Mouse (Mus musculus): ENCODE results near the gene Abt1. TPM values are rescaled to one million over a fixed set of nuclear protein-coding genes. Genes with fewer than 3 reads are reported as not detected.

The Abt1 gene
- total and polyA plus RNA-seq, 2 experiments from 2014 or later = 4.9 to 5.2 TPM

DNA sequence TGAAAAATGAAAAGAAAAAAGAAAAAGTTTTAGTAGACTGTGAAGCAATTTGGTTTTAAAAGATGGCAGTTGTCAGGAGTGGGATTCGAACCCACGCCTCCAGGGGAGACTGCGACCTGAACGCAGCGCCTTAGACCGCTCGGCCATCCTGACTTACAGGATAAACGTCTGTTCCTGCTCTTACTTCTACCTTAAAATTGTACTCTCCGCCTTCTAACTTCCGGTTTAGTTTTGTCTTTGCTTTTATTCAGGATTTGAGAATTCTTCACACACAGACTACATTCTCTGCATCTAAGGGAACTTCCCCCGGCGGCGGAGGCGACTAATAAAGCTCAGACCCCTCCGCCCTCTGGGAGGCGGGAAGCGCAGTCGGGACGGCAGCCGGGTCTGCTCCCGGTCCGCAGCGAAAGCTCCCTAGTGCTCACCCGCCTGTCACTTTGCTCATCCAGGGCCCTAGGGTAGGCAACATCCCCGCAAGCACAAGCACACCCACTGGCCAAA lies 29.7 kb upstream of the Abt1 start:
- peak overlapping the region; percentile 34 for H3K27ac ChIP-seq (ENCODE audit: low read depth, low read length)
- no peaks in the 10 kb centered on the region for H3K27me3 ChIP-seq (ENCODE audit: insufficient read depth, low read length)
- TF ChIP-seq CTCF (IDR thresholded peaks at IDR 0.05) = no peak
- H3K9me3 ChIP-seq (ENCODE audit: low read length) = no peaks in the 10 kb centered on the region
- H3K4me1 ChIP-seq (ENCODE audit: insufficient read depth, low read length) = no peaks in the 10 kb centered on the region
- peak overlapping the region; percentile 70 for H3K4me2 ChIP-seq (ENCODE audit: low read depth, low read length, poor library complexity, severe bottlenecking)
- under 1% methylated on average over 25 of the region's 25 CpGs for WGBS
- DNase-seq (ENCODE audit: low spot score) = peak; percentile 82
- peak overlapping the region; percentile 64 for H3K9ac ChIP-seq (replicated peaks; ENCODE audit: low read length, poor library complexity, severe bottlenecking)
- ATAC-seq (ENCODE audit: low FRiP score) = peak; percentile 81
- peak overlapping the region; percentile 77 for H3K4me3 ChIP-seq (ENCODE audit: low read depth, low read length)
- H3K36me3 ChIP-seq (ENCODE audit: insufficient read depth, low read length) = no peaks in the 10 kb centered on the region

DNA sequence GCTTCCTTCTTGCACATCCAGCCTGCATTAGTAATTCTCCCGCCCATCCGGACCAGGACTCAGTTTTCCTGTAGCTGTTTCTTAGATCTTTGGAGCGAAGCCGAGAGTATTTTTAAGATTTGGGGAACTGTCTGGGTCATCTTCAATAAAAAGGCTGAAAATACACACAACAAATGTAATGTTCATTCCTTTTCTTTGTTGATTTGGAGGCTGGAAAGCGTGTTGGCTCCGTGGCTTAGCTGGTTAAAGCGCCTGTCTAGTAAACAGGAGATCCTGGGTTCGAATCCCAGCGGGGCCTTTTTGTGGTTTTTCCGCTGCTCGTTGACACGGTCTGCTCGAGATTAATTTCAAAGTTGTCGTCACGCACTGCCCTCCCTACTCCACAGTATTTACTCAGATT lies 26.7 kb upstream of the Abt1 start:
- H3K4me2 ChIP-seq (ENCODE audit: low read depth, low read length, poor library complexity, severe bottlenecking) = peak overlapping the region; percentile 71
- H3K9me3 ChIP-seq (ENCODE audit: low read length) = no peaks in the 10 kb centered on the region
- no peak for TF ChIP-seq CTCF (IDR thresholded peaks at IDR 0.05)
- H3K27ac ChIP-seq (ENCODE audit: low read depth, low read length) = 0 out of 2 replicates have a peak overlapping the region, but pooled peaks have one; percentile 3
- WGBS = under 1% methylated on average over 15 of the region's 15 CpGs
- no peaks in the 10 kb centered on the region for H3K27me3 ChIP-seq (ENCODE audit: insufficient read depth, low read length)
- H3K4me1 ChIP-seq (ENCODE audit: insufficient read depth, low read length) = no peaks in the 10 kb centered on the region
- peak; percentile 92 for DNase-seq (ENCODE audit: low spot score)
- peak overlapping the region; percentile 50 for H3K4me3 ChIP-seq (ENCODE audit: low read depth, low read length)
- peak overlapping the region; percentile 54; the same call in 1 of the 2 replicates for H3K9ac ChIP-seq (replicated peaks; ENCODE audit: low read length, poor library complexity, severe bottlenecking)
- ATAC-seq (ENCODE audit: low FRiP score) = no peak
- H3K36me3 ChIP-seq (ENCODE audit: insufficient read depth, low read length) = no peaks in the 10 kb centered on the region

DNA sequence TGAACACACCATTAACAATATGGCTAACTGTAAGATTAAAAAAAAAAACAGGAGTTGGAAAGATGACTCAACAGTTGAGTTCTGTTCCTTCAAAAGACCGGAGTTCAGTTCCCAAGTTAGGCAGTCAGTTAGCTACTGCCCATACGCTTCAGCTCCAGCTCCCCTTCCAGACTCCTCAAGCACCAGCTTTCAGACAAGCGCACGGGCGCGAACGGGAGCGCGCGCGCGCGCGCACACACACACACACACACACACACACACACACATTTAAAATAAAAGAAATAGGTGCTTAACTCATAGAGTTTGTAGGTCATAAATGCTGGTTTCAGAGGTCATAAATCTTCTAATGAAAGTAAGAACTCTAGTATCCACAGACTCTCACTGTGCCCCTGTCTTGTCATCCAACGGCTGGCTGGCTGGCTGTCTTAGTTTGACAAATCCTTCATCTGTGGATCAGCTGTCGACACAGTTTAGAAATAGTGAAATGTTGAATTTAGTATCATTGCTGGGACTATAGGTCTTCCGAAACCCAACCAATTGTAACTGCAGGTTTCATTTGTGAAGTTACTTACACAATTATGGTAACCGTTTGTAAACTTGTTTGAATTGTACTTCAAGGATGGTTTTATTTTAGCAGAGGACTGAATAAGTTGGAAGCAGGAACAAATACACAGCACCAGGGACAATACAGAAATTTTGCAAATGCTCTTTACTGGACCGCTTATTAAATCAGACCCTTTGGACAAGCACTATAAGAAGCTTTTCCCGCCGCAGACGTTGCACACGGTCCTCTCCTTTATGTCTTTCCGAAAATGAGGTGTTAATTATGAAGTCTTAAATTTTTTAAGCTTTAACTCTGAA lies 25.8 kb upstream of the Abt1 start:
- Histone ChIP-seq H3K4me3 (ENCODE audit: low read depth, low read length) (peak overlapping the region; percentile 50), H3K27ac (ENCODE audit: low read depth, low read length) (no peak overlapping the region)

DNA sequence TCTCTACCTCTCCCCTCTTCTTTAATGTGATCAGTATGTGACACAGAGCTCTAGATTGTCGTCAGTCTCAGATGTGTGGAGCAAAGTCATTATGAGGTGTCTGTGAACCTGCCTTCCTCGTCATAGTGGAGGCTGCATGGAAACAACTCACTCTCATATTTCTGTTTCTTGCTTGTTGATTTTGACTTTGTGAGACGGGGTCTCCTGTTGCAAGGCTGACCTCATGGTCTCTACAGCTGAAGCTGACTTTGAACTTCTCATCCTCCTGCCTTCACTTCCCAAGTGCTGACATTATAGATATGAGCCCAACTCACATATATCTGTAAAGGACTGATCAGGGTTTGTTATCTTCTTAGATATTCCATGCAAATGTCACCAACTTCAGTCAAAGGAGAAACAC lies 25.1 kb upstream of the Abt1 start:
- no peak for TF ChIP-seq CTCF (IDR thresholded peaks at IDR 0.05)
- DNase-seq (ENCODE audit: low spot score) (no peak), ATAC-seq (ENCODE audit: low FRiP score) (no peak)
- no peak overlapping the region for H3K9ac ChIP-seq (replicated peaks; ENCODE audit: low read length, poor library complexity, severe bottlenecking)
- H3K27ac ChIP-seq (ENCODE audit: low read depth, low read length) = no peak overlapping the region
- H3K27me3 ChIP-seq (ENCODE audit: insufficient read depth, low read length) = no peaks in the 10 kb centered on the region
- WGBS = 60% methylated on average over 3 of the region's 3 CpGs
- H3K4me3 ChIP-seq (ENCODE audit: low read depth, low read length) = peak overlapping the region; percentile 50
- 0 out of 2 replicates have a peak, but pooled peaks cover 6% of the 10 kb centered on the region for H3K4me1 ChIP-seq (ENCODE audit: insufficient read depth, low read length)
- H3K9me3 ChIP-seq (ENCODE audit: low read length) = no peaks in the 10 kb centered on the region
- H3K36me3 ChIP-seq (ENCODE audit: insufficient read depth, low read length) = no peaks in the 10 kb centered on the region
- peak overlapping the region; percentile 71; the same call in 1 of the 2 replicates for H3K4me2 ChIP-seq (ENCODE audit: low read depth, low read length, poor library complexity, severe bottlenecking)

More for the DNA sequence above, 25.8 kb upstream of the Abt1 start:
- Histone ChIP-seq H3K9ac (replicated peaks; ENCODE audit: low read length, poor library complexity, severe bottlenecking) (peak overlapping the region; percentile 33), H3K4me1 (ENCODE audit: insufficient read depth, low read length) (0 out of 2 replicates have a peak, but pooled peaks cover 2% of the 10 kb centered on the region), H3K9me3 (ENCODE audit: low read length) (no peaks in the 10 kb centered on the region), H3K27me3 (ENCODE audit: insufficient read depth, low read length) (no peaks in the 10 kb centered on the region), H3K36me3 (ENCODE audit: insufficient read depth, low read length) (no peaks in the 10 kb centered on the region), H3K4me2 (ENCODE audit: low read depth, low read length, poor library complexity, severe bottlenecking) (peak overlapping the region; percentile 71)
- DNase-seq (ENCODE audit: low spot score) = peak; percentile 81
- no peak for TF ChIP-seq CTCF (IDR thresholded peaks at IDR 0.05)
- no peak for ATAC-seq (ENCODE audit: low FRiP score)
- under 1% methylated on average over 24 of the region's 24 CpGs for WGBS

DNA sequence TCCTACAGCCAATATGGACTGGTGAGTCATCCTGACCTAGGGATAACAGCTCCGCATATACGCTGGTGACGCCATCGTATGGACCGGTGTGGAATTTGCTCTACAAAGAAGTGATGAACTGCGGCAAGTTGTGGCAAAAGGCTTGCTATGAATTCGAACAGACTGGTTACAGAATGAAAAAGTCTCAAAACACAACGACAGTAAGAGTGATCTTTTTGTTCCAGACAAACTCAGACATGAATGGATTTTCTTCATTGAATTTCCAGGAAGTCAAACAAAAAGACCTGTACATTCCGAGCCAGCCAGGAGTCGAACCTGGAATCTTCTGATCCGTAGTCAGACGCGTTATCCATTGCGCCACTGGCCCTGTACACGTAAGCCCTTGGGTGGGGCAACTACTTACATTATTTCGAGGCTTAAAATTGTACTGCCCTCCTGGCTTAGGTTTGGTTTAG lies 22.9 kb upstream of the Abt1 start:
- TF ChIP-seq CTCF (IDR thresholded peaks at IDR 0.05) = peak; percentile 37; the same call in 1 of the 2 replicates
- Histone ChIP-seq H3K4me2 (ENCODE audit: low read depth, low read length, poor library complexity, severe bottlenecking) (peak overlapping the region; percentile 61), H3K36me3 (ENCODE audit: insufficient read depth, low read length) (no peaks in the 10 kb centered on the region), H3K27me3 (ENCODE audit: insufficient read depth, low read length) (no peaks in the 10 kb centered on the region), H3K4me3 (ENCODE audit: low read depth, low read length) (peak overlapping the region; percentile 77), H3K27ac (ENCODE audit: low read depth, low read length) (peak overlapping the region; percentile 98), H3K4me1 (ENCODE audit: insufficient read depth, low read length) (0 out of 2 replicates have a peak, but pooled peaks cover 6% of the 10 kb centered on the region), H3K9ac (replicated peaks; ENCODE audit: low read length, poor library complexity, severe bottlenecking) (peak overlapping the region; percentile 89), H3K9me3 (ENCODE audit: low read length) (no peaks in the 10 kb centered on the region)
- ATAC-seq (ENCODE audit: low FRiP score) (peak; percentile 82), DNase-seq (ENCODE audit: low spot score) (peak; percentile 90)
- under 1% methylated on average over 16 of the region's 16 CpGs for WGBS

All from midbrain, postnatal 0 days (tissue).